Mouse (Mus musculus) heart, embryonic 16.5 days (tissue): Measurements from ENCODE around the gene Nxpe5. TPM values are rescaled to one million over a fixed set of nuclear protein-coding genes. Genes with fewer than 3 reads are reported as not detected.
"Not testable (repeated sequence)": the region's sequence is repeated elsewhere in the genome, so short reads cannot be mapped to it uniquely, and the experiment has no call there.

Experiments
- ATAC-seq: fragments of 200-750 bp; cut with Nextera tagmentation; replicated peaks from 2 replicates; pipeline ENCODE4 v1.8.0; 2017; ENCODE audit warnings: moderate number of reproducible peaks; ENCODE audit not compliant: insufficient read depth, low FRiP score; ENCODE audit errors: extremely low read depth
- H3K27ac ChIP-seq: fragments of 300-500 bp; sonication (generic); 2 replicates; pipeline ENCODE4 v1.5.1; 2014; ENCODE audit warnings: mild to moderate bottlenecking, low read length, control low read depth, moderate library complexity
- H3K27me3 ChIP-seq: fragments of 300-500 bp; sonication (generic); 2 replicates; pipeline ENCODE4 v1.6.1; 2014; ENCODE audit warnings: low read length, mixed read lengths; ENCODE audit not compliant: control insufficient read depth, insufficient read depth
- H3K36me3 ChIP-seq: fragments of 300-500 bp; sonication (generic); 2 replicates; pipeline ENCODE4 v1.6.1; 2014; ENCODE audit not compliant: control insufficient read depth, insufficient read depth
- H3K4me1 ChIP-seq: fragments of 300-500 bp; sonication (generic); 2 replicates; pipeline ENCODE4 v1.6.1; 2014; ENCODE audit warnings: low read length, mixed read lengths; ENCODE audit not compliant: control insufficient read depth, insufficient read depth
- H3K4me2 ChIP-seq: fragments of 300-500 bp; sonication (generic); 2 replicates; pipeline ENCODE4 v1.6.1; 2014; ENCODE audit warnings: low read depth, mild to moderate bottlenecking, control low read depth, low read length
- H3K4me3 ChIP-seq: fragments of 300-500 bp; sonication (generic); 2 replicates; pipeline ENCODE4 v1.5.1; 2014; ENCODE audit warnings: mild to moderate bottlenecking, control low read depth, low read length
- H3K9ac ChIP-seq: fragments of 300-500 bp; sonication (generic); 2 replicates; pipeline ENCODE4 v1.6.1; 2014; ENCODE audit warnings: low read length, control low read depth
- H3K9me3 ChIP-seq: fragments of 300-500 bp; sonication (generic); replicated peaks from 2 replicates; pipeline ENCODE4 v1.6.1; 2016; ENCODE audit warnings: low read length; ENCODE audit not compliant: control insufficient read depth
- WGBS: fragments of 180-500 bp; shearing (Covaris S2); extraction: QIAGEN DNeasy Blood & Tissue Kit; methylation state at CpG from one replicate; pipeline ENCODE4 v1.1.7; 2014; 5-methylcytosine and 5-hydroxymethylcytosine counted together
- polyA plus RNA-seq: library from polyadenylated mRNA; unstranded; fragments of >200 nt; fragmentation: Nextera tagmentation; extraction: Ambion mirVana; gene quantifications from 2 replicates; pipeline ENCODE4 v1.2.1, GENCODE M21; 2015

Gene Nxpe5
- polyA plus RNA-seq, 1 experiment from 2014 or later: not detected

DNA sequence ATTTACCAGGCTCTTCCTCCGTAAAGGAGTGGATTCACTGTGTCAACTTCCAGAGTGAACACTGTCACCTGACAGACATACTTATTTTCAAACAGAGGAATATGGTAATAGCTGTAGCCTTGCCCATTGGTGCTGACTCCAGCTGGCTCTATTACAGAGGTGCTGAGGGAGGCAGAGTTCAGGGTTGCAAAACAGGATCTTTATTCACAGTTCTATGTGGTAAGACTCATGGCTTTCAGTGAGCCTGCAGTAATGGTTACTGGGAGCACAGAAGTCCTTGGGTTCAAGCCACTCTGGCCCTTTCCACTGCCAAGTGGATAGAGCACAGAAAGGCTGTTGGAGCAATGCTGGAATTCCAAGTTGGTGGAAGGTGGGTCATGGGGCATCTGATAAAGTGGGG, 18.4 kb upstream of the Nxpe5 start:
- Histone ChIP-seq H3K36me3 (no peaks in the 10 kb centered on the region), H3K9me3 (peaks cover 10% of the 10 kb centered on the region; the same call in 1 of the 2 replicates), H3K27ac (no peak overlapping the region), H3K9ac (no peak overlapping the region), H3K4me1 (no peaks in the 10 kb centered on the region), H3K4me3 (no peak overlapping the region), H3K27me3 (no peaks in the 10 kb centered on the region), H3K4me2 (no peak overlapping the region)
- WGBS: 74% methylated on average over 1 of the region's 1 CpGs
- no peak for ATAC-seq

DNA sequence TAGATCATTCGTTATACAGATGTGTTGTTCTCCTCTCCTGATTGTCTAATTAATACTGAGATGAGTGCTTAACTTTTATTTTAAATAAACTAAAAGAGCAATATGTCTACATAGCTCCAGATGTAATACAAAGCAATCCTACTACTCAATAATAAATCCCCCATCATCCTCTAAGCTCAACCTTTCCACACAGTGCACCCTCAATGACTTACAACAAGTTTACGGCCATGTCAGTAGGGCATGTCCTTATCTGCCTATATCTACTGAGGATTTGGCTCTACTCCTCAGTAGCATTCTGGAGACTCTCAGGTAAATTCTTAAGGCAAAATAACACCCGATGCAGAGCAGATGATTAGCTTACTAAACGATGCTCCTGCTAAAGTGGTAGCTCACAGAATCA, 17.8 kb upstream of the Nxpe5 start:
- H3K4me1 ChIP-seq: no peaks in the 10 kb centered on the region
- no peak overlapping the region for H3K9ac ChIP-seq
- no peak overlapping the region for H3K4me3 ChIP-seq
- H3K27me3 ChIP-seq: no peaks in the 10 kb centered on the region
- H3K4me2 ChIP-seq: no peak overlapping the region
- peaks cover 10% of the 10 kb centered on the region; the same call in 1 of the 2 replicates for H3K9me3 ChIP-seq
- 71% methylated on average over 4 of the region's 4 CpGs for WGBS
- H3K36me3 ChIP-seq: no peaks in the 10 kb centered on the region
- no peak for ATAC-seq
- no peak overlapping the region for H3K27ac ChIP-seq

DNA sequence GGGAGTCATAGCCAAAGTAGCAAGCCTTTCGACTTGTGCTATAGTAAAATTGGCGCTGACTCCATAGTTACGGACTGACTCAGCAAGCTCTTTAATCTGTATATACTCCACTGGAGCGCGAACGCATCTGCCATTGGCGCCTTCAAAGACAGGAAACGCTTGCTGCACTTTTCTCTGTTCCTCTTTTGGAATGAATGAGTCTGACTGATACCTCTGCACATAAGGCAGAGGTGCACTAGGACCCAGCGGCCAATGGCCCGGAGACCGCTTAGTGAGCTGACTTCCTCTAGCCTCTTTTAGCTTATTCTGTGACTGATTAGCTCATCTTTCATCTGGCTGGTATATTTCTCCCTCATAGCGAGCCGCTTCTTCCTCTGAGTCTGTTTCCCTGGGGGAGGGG, 9.1 kb upstream of the Nxpe5 start:
- not testable (repeated sequence) for H3K36me3 ChIP-seq, ATAC-seq, H3K27ac ChIP-seq, H3K27me3 ChIP-seq, H3K4me1 ChIP-seq, H3K4me2 ChIP-seq, H3K9ac ChIP-seq, H3K4me3 ChIP-seq
- WGBS: 95% methylated on average over 13 of the region's 13 CpGs
- peaks cover 11% of the 10 kb centered on the region; the same call in 1 of the 2 replicates for H3K9me3 ChIP-seq

DNA sequence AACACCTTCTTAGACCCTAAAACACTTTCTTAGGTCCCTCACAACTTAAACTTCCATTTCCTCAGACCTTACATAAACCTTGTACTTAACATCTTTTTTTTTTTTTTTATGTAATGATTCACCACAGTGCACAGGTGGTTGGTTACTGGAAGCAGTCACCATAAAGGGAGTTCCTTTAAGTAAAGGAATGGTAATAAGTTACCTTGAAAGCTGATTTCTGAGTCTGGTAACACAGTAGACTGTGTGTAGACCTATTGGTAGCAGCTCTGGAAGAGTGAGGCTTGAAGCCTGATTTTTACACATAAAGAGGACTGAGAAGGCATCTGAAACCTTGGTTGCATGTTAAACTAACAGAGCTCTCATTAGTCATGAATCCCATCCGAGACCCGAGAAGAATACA, 5.8 kb upstream of the Nxpe5 start:
- Histone ChIP-seq H3K9me3 (peaks cover 5% of the 10 kb centered on the region; the same call in 1 of the 2 replicates), H3K27ac (no peak overlapping the region), H3K36me3 (no peaks in the 10 kb centered on the region), H3K4me2 (no peak overlapping the region), H3K27me3 (no peaks in the 10 kb centered on the region), H3K4me3 (no peak overlapping the region), H3K4me1 (no peaks in the 10 kb centered on the region), H3K9ac (no peak overlapping the region)
- no peak for ATAC-seq
- WGBS: 59% methylated on average over 2 of the region's 2 CpGs

DNA sequence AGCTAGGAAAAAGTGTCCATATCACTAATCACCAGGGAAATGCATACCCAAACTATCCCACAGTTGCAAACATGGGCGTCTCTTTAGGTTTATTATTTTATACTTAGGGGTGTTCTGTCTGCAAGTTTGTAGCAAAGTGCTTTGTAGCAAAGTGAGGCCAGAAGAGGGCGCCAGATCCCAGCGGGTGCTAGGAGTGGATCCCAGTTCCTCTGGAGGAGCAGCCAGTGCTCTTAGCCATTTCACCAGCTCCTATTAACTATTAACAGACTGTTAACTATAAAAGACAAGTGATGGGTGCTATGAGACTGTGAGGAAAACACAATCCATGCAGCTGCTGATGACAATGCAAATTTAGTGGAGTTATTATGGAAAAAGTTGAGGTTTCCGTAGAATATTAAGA, 3.6 kb upstream of the Nxpe5 start:
- no peak overlapping the region for H3K4me3 ChIP-seq
- no peaks in the 10 kb centered on the region for H3K9me3 ChIP-seq
- H3K27me3 ChIP-seq: no peaks in the 10 kb centered on the region
- no peaks in the 10 kb centered on the region for H3K4me1 ChIP-seq
- 26% methylated on average over 4 of the region's 4 CpGs for WGBS
- H3K27ac ChIP-seq: no peak overlapping the region
- no peak for ATAC-seq
- no peaks in the 10 kb centered on the region for H3K36me3 ChIP-seq
- no peak overlapping the region for H3K9ac ChIP-seq
- H3K4me2 ChIP-seq: no peak overlapping the region

DNA sequence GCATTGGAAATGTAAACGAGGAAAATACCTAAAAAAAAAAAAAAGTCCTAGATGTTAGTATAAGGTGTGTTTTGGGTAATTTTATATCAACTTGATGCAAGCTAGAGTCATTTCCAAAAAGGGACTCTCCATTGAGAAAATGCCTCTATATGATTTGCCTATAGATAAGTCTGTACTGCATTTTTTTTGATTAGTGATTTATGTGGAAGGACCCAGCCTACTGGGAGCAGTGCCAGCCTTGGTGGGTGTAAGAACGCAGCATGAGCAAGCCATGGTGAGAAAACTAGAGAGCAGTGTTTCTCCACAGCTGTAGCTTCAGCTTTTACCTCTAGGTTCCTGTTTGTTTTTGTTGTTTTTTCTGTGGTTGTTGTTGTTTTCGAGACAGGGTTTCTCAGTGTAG, 2.4 kb upstream of the Nxpe5 start:
- H3K4me2 ChIP-seq: no peak overlapping the region
- ATAC-seq: no peak
- no peak overlapping the region for H3K9ac ChIP-seq
- H3K36me3 ChIP-seq: no peaks in the 10 kb centered on the region
- H3K27ac ChIP-seq: no peak overlapping the region
- H3K4me1 ChIP-seq: no peaks in the 10 kb centered on the region
- WGBS: 47% methylated on average over 3 of the region's 3 CpGs
- H3K9me3 ChIP-seq: no peaks in the 10 kb centered on the region
- no peak overlapping the region for H3K4me3 ChIP-seq
- no peaks in the 10 kb centered on the region for H3K27me3 ChIP-seq

DNA sequence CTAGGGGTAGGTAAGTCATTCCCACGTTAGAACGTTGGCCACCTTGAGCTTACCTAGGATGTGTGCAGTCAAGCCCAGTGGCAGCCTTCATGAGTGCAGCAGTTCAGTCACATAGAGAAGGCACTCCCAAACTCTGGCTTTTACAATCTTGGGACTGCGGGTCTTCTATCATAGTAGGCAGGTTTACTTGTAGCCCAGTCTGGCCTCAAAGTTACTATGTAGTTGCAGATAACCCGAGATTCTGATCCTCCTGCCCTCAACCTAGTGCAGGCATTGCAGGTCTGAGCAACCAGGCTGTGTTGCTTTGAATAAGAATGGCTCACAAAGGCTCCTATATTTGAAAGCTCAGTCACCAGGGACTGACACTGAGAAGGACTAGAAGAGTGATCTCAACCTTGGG, 793 bp downstream of the Nxpe5 start:
- Histone ChIP-seq H3K27ac (no peak overlapping the region), H3K36me3 (no peaks in the 10 kb centered on the region), H3K27me3 (no peaks in the 10 kb centered on the region), H3K9ac (no peak overlapping the region), H3K4me3 (no peak overlapping the region), H3K9me3 (no peaks in the 10 kb centered on the region), H3K4me1 (no peaks in the 10 kb centered on the region), H3K4me2 (no peak overlapping the region)
- no peak for ATAC-seq
- WGBS: 75% methylated on average over 4 of the region's 4 CpGs

DNA sequence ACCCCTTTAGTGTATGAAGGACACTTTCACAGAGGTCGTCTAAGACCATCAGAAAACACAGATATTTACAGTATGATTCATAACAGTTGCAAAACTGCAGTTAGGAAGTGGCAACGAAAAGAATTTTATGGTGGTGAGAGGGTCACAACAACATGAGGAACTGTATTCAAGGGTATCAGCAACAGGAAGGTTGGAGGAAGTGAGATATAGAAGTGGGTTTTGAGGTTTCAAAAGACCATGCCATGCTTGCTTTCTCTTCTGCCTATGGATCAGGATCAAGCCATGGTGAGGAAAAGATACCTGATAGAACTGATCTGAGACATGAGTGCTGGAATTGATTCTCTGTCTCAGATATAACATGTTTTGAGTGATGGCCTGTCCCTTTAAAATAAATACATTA, 1.7 kb downstream of the Nxpe5 start:
- ATAC-seq: no peak
- H3K4me1 ChIP-seq: no peaks in the 10 kb centered on the region
- H3K9ac ChIP-seq: no peak overlapping the region
- no peak overlapping the region for H3K4me3 ChIP-seq
- no peak overlapping the region for H3K4me2 ChIP-seq
- WGBS: 45% methylated on average over 2 of the region's 2 CpGs
- H3K9me3 ChIP-seq: no peaks in the 10 kb centered on the region
- H3K27me3 ChIP-seq: no peaks in the 10 kb centered on the region
- no peaks in the 10 kb centered on the region for H3K36me3 ChIP-seq
- H3K27ac ChIP-seq: no peak overlapping the region

DNA sequence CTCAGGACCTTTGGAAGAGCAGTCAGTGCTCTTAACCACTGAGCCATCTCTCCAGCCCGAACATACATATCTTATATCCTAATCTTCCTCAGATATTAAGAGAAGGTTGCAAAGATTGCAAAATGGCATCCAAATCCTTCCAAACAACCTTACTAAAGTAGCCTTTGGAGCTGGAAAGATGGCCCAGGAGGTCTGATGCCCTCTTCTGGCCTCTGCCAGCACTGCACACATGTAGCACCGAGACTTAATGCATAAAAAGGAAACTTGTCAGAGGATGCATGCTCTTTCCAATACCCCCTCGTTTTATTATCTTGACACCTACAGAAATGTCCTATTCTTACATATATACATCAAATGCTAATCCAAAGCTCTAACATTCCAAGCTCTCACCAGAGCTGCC, 2.3 kb downstream of the Nxpe5 start:
- no peak for ATAC-seq
- no peaks in the 10 kb centered on the region for H3K4me1 ChIP-seq
- no peaks in the 10 kb centered on the region for H3K9me3 ChIP-seq
- H3K27me3 ChIP-seq: no peaks in the 10 kb centered on the region
- no peak overlapping the region for H3K27ac ChIP-seq
- 55% methylated on average over 3 of the region's 3 CpGs for WGBS
- no peak overlapping the region for H3K4me3 ChIP-seq
- H3K36me3 ChIP-seq: no peaks in the 10 kb centered on the region
- no peak overlapping the region for H3K9ac ChIP-seq
- no peak overlapping the region for H3K4me2 ChIP-seq

DNA sequence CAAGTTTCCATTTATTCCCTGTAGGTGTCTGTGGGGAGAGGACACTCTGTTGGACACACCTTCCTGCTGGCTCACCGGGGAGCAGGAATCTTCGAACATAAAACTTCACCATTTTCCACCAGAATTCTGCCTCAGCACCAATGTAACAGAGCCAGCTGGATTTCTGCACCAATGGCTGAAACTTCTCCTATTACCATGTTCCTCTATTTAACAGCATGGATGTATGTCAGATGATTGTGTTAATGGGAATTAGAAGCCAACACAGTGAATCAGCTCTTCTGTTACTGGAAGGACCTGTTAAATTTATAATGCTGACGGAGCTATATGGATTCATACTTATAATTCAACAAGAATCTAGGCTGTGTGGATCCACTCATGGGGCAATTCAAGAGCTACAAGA, 3.8 kb downstream of the Nxpe5 start:
- Histone ChIP-seq H3K9ac (no peak overlapping the region), H3K36me3 (no peaks in the 10 kb centered on the region), H3K4me2 (no peak overlapping the region), H3K9me3 (no peaks in the 10 kb centered on the region), H3K27me3 (no peaks in the 10 kb centered on the region), H3K4me1 (no peaks in the 10 kb centered on the region), H3K27ac (no peak overlapping the region), H3K4me3 (no peak overlapping the region)
- WGBS: 88% methylated on average over 3 of the region's 3 CpGs
- ATAC-seq: no peak
